Mouse (Mus musculus) CH12.LX (cell line): ENCODE results near the gene Nuak2. TPM values are rescaled to one million over a fixed set of nuclear protein-coding genes. Genes with fewer than 3 reads are reported as not detected.

Source experiments
- DNase-seq: peaks from one replicate; pipeline ENCODE4 v3.0.0-alpha.2; 2013; ENCODE audit errors: extremely low read depth
- H3K27ac ChIP-seq: 2 replicates; pipeline ENCODE4 v1.5.1; 2012; ENCODE audit warnings: low read depth, mild to moderate bottlenecking, control low read depth, moderate library complexity; ENCODE audit not compliant: insufficient read depth
- H3K27me3 ChIP-seq: replicated peaks from 2 replicates; pipeline ENCODE3; 2012; ENCODE audit warnings: inconsistent platforms
- H3K36me3 ChIP-seq, 2 experiments: replicated peaks in 1 of 2; 2 replicates each; pipeline versions ENCODE3 to v1.6.1; 2012; ENCODE audit warnings: inconsistent platforms in 1 of 2, low read length in 1 of 2, mild to moderate bottlenecking in 1 of 2, mixed read lengths in 1 of 2, moderate library complexity in 1 of 2; ENCODE audit not compliant: control insufficient read depth in 1 of 2, insufficient read depth in 1 of 2
- H3K4me1 ChIP-seq, 2 experiments: 2 replicates each; pipeline ENCODE4 v1.6.1; 2012; ENCODE audit warnings: inconsistent platforms in 1 of 2, moderate library complexity in 1 of 2; ENCODE audit not compliant: insufficient read depth in 2 of 2, control insufficient read depth in 1 of 2
- H3K4me2 ChIP-seq: 2 replicates; pipeline ENCODE4 v1.6.1; 2012; ENCODE audit warnings: low read depth, mild to moderate bottlenecking, control low read depth; ENCODE audit not compliant: poor library complexity, insufficient read depth, severe bottlenecking
- H3K4me3 ChIP-seq, 3 experiments: fragments of 150-350 bp in 1 of 3; sonication (generic) in 1 of 3; replicated peaks in 1 of 3; 2 replicates each; pipeline versions ENCODE3 to v1.5.1; 2011 to 2012; ENCODE audit warnings: low read depth in 2 of 3, low read length in 2 of 3, mild to moderate bottlenecking in 2 of 3, moderate library complexity in 2 of 3, control low read depth in 1 of 3, improper control_type of control experiment in 1 of 3, inconsistent platforms in 1 of 3, mixed read lengths in 1 of 3; ENCODE audit not compliant: poor library complexity in 1 of 3
- H3K79me2 ChIP-seq: replicated peaks from 2 replicates; pipeline ENCODE4 v1.6.1; 2012; ENCODE audit warnings: mild to moderate bottlenecking, moderate library complexity; ENCODE audit not compliant: control insufficient read depth, poor library complexity, insufficient read depth, severe bottlenecking; ENCODE audit errors: extremely low read depth
- H3K9ac ChIP-seq: 2 replicates; pipeline ENCODE4 v1.6.1; 2012; ENCODE audit warnings: low read depth, mild to moderate bottlenecking, control low read depth, moderate library complexity; ENCODE audit not compliant: insufficient read depth
- H3K9me3 ChIP-seq: replicated peaks from 2 replicates; pipeline ENCODE3; 2012; ENCODE audit warnings: low read length, inconsistent platforms, mixed read lengths
- BHLHE40 ChIP-seq: IDR thresholded peaks from 2 replicates; pipeline ENCODE4 v1.6.1; 2011; ENCODE audit warnings: mild to moderate bottlenecking, low read depth, low read length, improper control_type of control experiment
- CHD1 ChIP-seq: IDR thresholded peaks from 2 replicates; pipeline ENCODE4 v1.6.1; 2012; ENCODE audit warnings: low read depth, low read length, improper control_type of control experiment, inconsistent platforms
- CHD2 ChIP-seq: IDR thresholded peaks from 2 replicates; pipeline ENCODE4 v1.6.1; 2011; ENCODE audit warnings: low read length, improper control_type of control experiment
- ETS1 ChIP-seq: conservative IDR thresholded peaks from 2 replicates; pipeline ENCODE4 v1.6.1; 2012; ENCODE audit warnings: low read depth, mild to moderate bottlenecking, inconsistent platforms, low read length, improper control_type of control experiment, moderate library complexity
- GABPA ChIP-seq: IDR thresholded peaks from 2 replicates; pipeline ENCODE4 v1.6.1; 2012; ENCODE audit warnings: low read depth, low read length, improper control_type of control experiment, inconsistent platforms; ENCODE audit not compliant: insufficient replicate concordance
- HCFC1 ChIP-seq: IDR thresholded peaks from 2 replicates; pipeline ENCODE4 v1.6.1; 2012; ENCODE audit warnings: low read depth, mild to moderate bottlenecking, inconsistent platforms, low read length, improper control_type of control experiment
- JUND ChIP-seq: conservative IDR thresholded peaks from 2 replicates; pipeline ENCODE4 v1.6.1; 2011; ENCODE audit warnings: low read depth, low read length, improper control_type of control experiment
- KAT2A ChIP-seq: IDR thresholded peaks from 2 replicates; pipeline ENCODE4 v1.6.1; 2012; ENCODE audit warnings: low read length, improper control_type of control experiment, inconsistent platforms; ENCODE audit not compliant: insufficient replicate concordance
- MAX ChIP-seq: IDR thresholded peaks from 2 replicates; pipeline ENCODE4 v1.6.1; 2011; ENCODE audit warnings: low read length, improper control_type of control experiment
- MAZ ChIP-seq: IDR thresholded peaks from 2 replicates; pipeline ENCODE4 v1.6.1; 2012; ENCODE audit warnings: low read depth, mild to moderate bottlenecking, inconsistent platforms, low read length, improper control_type of control experiment, moderate library complexity
- MEF2A ChIP-seq: IDR thresholded peaks from 2 replicates; pipeline ENCODE4 v1.6.1; 2014; ENCODE audit warnings: low read depth, mild to moderate bottlenecking, inconsistent platforms, low read length, improper control_type of control experiment, borderline replicate concordance
- MYC ChIP-seq: IDR thresholded peaks from 2 replicates; pipeline ENCODE4 v1.6.1; 2011; ENCODE audit warnings: low read depth, mild to moderate bottlenecking, improper control_type of control experiment, low read length
- POLR2A ChIP-seq: IDR thresholded peaks from 2 replicates; pipeline ENCODE4 v1.6.1; 2011; ENCODE audit warnings: low read depth, mild to moderate bottlenecking, improper control_type of control experiment, low read length
- RAD21 ChIP-seq: IDR thresholded peaks from 2 replicates; pipeline ENCODE4 v1.6.1; 2011; ENCODE audit warnings: low read depth, mild to moderate bottlenecking, low read length, improper control_type of control experiment, moderate library complexity
- SIN3A ChIP-seq: IDR thresholded peaks from 2 replicates; pipeline ENCODE4 v1.6.1; 2012; ENCODE audit warnings: low read length, improper control_type of control experiment, inconsistent platforms
- SMC3 ChIP-seq: IDR thresholded peaks from 2 replicates; pipeline ENCODE4 v1.6.1; 2011; ENCODE audit warnings: low read depth, low read length, improper control_type of control experiment
- TBP ChIP-seq: conservative IDR thresholded peaks from 2 replicates; pipeline ENCODE4 v1.6.1; 2011; ENCODE audit warnings: low read depth, low read length, improper control_type of control experiment
- UBTF ChIP-seq: IDR thresholded peaks from 2 replicates; pipeline ENCODE4 v1.6.1; 2012; ENCODE audit warnings: low read depth, mild to moderate bottlenecking, inconsistent platforms, low read length, improper control_type of control experiment, moderate library complexity
- USF1 ChIP-seq: IDR thresholded peaks from 2 replicates; pipeline ENCODE4 v1.6.1; 2014; ENCODE audit warnings: low read depth, mild to moderate bottlenecking, inconsistent platforms, low read length, improper control_type of control experiment
- USF2 ChIP-seq: conservative IDR thresholded peaks from 2 replicates; pipeline ENCODE4 v1.6.1; 2011; ENCODE audit warnings: low read depth, low read length, improper control_type of control experiment
- ZC3H11A ChIP-seq: IDR thresholded peaks from 2 replicates; pipeline ENCODE4 v1.6.1; 2012; ENCODE audit warnings: low read depth, mild to moderate bottlenecking, inconsistent platforms, low read length, improper control_type of control experiment
- ZKSCAN1 ChIP-seq: IDR thresholded peaks from 2 replicates; pipeline ENCODE4 v1.6.1; 2012; ENCODE audit warnings: low read depth, inconsistent platforms, low read length, improper control_type of control experiment, borderline replicate concordance
- ZMIZ1 ChIP-seq: IDR thresholded peaks from 2 replicates; pipeline ENCODE4 v1.6.1; 2012; ENCODE audit warnings: low read depth, mild to moderate bottlenecking, inconsistent platforms, low read length, improper control_type of control experiment
- ZNF384 ChIP-seq: IDR thresholded peaks from 2 replicates; pipeline ENCODE4 v1.6.1; 2012; ENCODE audit warnings: low read depth, low read length, improper control_type of control experiment, inconsistent platforms
- dilution Hi-C: fragments of 300-500 bp; cut with MboI; formaldehyde crosslinking; loops from 2 replicates; pipeline ENCODE4 v1.14.3; 2020; ENCODE audit warnings: low sequenced_read_pairs; ENCODE audit not compliant: extremely low pct_unique_long_range_greater_than_20kb, extremely low pct_ligation_motif_present
- in situ Hi-C: fragments of 300-500 bp; cut with MboI; formaldehyde crosslinking; loops from 3 replicates; pipeline ENCODE4 v1.14.3; 2019; ENCODE audit warnings: low sequenced_read_pairs, low pct_ligation_motif_present, low pct_unique_long_range_greater_than_20kb, mixed read lengths
- polyA plus RNA-seq: library from polyadenylated mRNA; unstranded; fragments of >175 nt; gene quantifications from 2 replicates; pipeline ENCODE4 v1.2.1, GENCODE M21; 2012; ENCODE audit warnings: low read depth; ENCODE audit not compliant: insufficient read length
- total RNA-seq, 2 experiments: library from RNA; depleted of rRNA; stranded (reverse); fragments of 300-350 nt in 1 of 2; fragments of >200 nt in 1 of 2; gene quantifications; 2 replicates each; pipeline ENCODE4 v1.2.3; 2012 to 2014

Nuak2 gene
- total RNA-seq (2012; rRNA removed) (0.25 and 0.30 TPM in 2 replicates), total RNA-seq (2014; rRNA removed) (not detected in 2 replicates), polyA plus RNA-seq (not detected in 2 replicates)

- H3K79me2 ChIP-seq: no peaks in the 10 kb centered on the region
- H3K4me1 ChIP-seq: peaks cover 0 to 17% of the 10 kb centered on the region in 2 experiments; a peak in 3 of 4 replicates
- TF ChIP-seq ZC3H11A: no peak
- TF ChIP-seq KAT2A: no peak
- TF ChIP-seq ETS1: no peak
- no peak for TF ChIP-seq CHD2
- peak; percentile 45 for TF ChIP-seq USF1
- TF ChIP-seq POLR2A: 0 out of 2 replicates have a peak, but pooled peaks have one; percentile 27
- no peak for TF ChIP-seq JUND
- peak; percentile 65 for TF ChIP-seq BHLHE40
- peak; percentile 74 for TF ChIP-seq MAX
- no peaks in the 10 kb centered on the region for H3K27me3 ChIP-seq
- dilution Hi-C loops (no loop called here), in situ Hi-C loops (loop anchor here (5.0 kb wide), 1 partner anchor 36 kb away; no protein-coding TSS in a partner anchor)
- DNase-seq: no peak
- no peaks in the 10 kb centered on the region for H3K36me3 ChIP-seq
- peak within 1 kb of the TSS in 1 of 3 experiments; percentile 54 for H3K4me3 ChIP-seq
- no peak within 1 kb of the TSS for H3K27ac ChIP-seq
- H3K9ac ChIP-seq: no peak within 1 kb of the TSS
- no peaks in the 10 kb centered on the region for H3K9me3 ChIP-seq
- peak within 1 kb of the TSS; percentile 74 for H3K4me2 ChIP-seq
Observed at GRCm38 (mm10) chr1:132315889-132316624, at the start of gene Nuak2. Nuak2 (plus strand) TSS chr1:132316126.

DNA sequence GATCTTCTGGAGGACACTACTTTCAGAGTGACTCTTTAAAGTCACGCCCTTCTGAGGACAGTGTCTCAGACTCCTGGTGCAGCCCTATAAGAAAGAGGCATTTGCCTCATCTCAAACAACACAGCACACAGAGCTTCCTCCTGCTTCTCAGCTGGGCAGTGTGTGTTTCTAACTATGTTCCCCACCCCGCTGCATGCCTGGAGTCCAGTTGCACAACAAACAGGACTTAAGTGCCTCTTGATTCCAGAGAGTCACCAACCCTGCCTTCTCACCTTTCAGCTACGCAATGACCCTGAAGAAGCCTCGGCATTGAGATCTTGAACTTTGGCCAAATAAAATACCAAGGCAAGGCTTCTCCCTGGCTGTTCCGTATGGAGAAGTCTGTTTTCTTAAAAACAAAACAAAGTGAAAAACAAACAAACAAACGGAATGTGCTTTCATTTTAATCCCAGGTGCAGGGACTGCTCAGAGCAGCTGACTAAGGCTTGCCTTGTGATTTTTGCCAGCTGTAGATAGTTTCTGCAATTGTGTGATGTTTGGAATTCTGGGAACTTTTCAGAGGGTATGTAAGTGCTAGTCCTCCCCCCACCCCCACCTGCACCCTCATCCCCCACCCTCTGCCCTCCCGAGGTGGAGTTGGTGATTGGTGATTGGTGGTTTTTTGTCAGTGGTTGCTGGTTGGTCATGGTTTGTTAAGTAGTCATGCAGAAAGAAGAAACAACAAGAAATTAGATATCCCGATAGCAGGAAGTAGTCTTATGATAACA lies 49.0 kb upstream of the Nuak2 start:
- no peak for TF ChIP-seq POLR2A
- no peak for TF ChIP-seq USF2
- no peak for TF ChIP-seq SIN3A
- TF ChIP-seq USF1: no peak
- TF ChIP-seq MEF2A: no peak
- no peak for TF ChIP-seq SMC3
- no peak for TF ChIP-seq RAD21
- no peak for TF ChIP-seq HCFC1
- no peak for TF ChIP-seq ZNF384
- no peak for TF ChIP-seq CHD1
- TF ChIP-seq TBP: no peak
- no peak for TF ChIP-seq MYC
- TF ChIP-seq MAZ: no peak
- no peak for TF ChIP-seq ZMIZ1
- no peak for TF ChIP-seq GABPA
- TF ChIP-seq ZKSCAN1: no peak
- TF ChIP-seq UBTF: no peak
- dilution Hi-C loops (no loop called here), in situ Hi-C loops (no loop called here)
- Histone ChIP-seq H3K79me2 (no peaks in the 10 kb centered on the region), H3K9me3 (no peaks in the 10 kb centered on the region), H3K27ac (no peak overlapping the region), H3K4me2 (no peak overlapping the region), H3K9ac (no peak overlapping the region), H3K36me3 (no peaks in the 10 kb centered on the region), H3K4me1 (peaks cover 24 to 72% of the 10 kb centered on the region in 2 experiments), H3K27me3 (no peaks in the 10 kb centered on the region), H3K4me3 (no peak overlapping the region)
- DNase-seq: no peak
